Mouse (Mus musculus) liver, adult 2 months (tissue): Measurements from ENCODE around the gene S1pr4.

Experiments used
- CTCF ChIP-seq: fragments of 200-500 bp; IDR thresholded peaks from 2 replicates; pipeline ENCODE4 v1.5.1; 2011; ENCODE audit warnings: low read depth, low read length, control low read depth
- POLR2A ChIP-seq: fragments of 200-500 bp; IDR thresholded peaks from 2 replicates; pipeline ENCODE4 v1.6.1; 2011; ENCODE audit warnings: low read length, control low read depth; ENCODE audit not compliant: insufficient read depth; ENCODE audit errors: extremely low read depth

DNA sequence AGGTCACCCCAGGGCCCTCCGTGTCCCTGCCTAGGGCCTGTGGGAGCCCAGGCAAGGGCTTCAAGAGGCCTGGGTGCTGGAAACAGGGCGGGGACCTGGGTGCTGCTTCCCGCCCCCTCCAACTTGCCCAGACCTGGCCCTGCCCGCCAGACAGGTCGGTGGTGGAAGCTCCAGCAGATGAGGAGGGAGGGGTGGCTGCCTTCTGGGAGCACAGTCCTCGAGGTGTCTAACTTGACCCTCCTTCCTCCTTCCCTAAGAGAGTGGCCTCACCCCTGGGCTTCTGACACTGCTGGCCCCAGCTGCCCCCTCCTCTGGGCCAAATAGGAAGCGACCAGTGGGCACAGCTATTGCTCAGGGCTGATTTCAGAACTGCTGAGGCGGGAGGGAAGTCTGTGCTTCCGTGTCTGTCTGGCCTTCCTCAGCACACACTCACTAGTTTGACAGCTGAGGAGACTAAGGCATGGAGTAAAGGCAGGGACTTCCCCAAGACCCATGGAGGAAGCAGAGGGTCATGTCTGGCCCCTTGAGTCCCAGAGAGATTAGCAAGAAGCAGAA, 24.2 kb upstream of the S1pr4 start, which contains the start of gene Gna15:
- TF ChIP-seq CTCF (no peak), POLR2A (no peak)
